Mouse (Mus musculus): ENCODE results near the gene Gm17651. TPM values are rescaled to one million over a fixed set of nuclear protein-coding genes. Genes with fewer than 3 reads are reported as not detected.

Gm17651 gene
- not detected in 2 replicates for polyA plus RNA-seq (2012; ENCODE audit: low replicate concordance)

DNA sequence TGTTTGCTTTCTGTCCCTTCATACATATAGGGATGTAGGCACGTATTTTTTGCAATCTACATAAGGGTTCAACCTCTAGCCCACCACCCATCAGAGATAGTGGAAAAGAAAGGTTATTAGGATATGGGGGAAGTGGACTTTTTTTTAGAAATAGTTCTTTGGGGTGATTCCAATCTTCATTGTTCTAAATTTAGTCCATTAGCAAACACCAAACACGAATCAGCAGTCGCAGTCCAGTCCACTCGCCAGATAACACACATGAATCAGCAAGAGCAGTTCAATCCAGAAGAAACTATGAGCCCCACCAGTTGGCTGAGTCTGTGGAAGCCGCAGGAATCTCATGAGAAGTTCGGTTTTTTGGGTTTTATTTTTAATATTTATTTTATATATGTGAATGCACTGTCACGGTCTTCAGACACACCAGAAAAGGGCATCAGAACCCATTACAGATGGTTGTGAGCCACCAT is at the start of gene Gm17651:
Gene Gm17651, minus strand, starts transcription at position 51 of the 467 bp plus-strand sequence.

DNA sequence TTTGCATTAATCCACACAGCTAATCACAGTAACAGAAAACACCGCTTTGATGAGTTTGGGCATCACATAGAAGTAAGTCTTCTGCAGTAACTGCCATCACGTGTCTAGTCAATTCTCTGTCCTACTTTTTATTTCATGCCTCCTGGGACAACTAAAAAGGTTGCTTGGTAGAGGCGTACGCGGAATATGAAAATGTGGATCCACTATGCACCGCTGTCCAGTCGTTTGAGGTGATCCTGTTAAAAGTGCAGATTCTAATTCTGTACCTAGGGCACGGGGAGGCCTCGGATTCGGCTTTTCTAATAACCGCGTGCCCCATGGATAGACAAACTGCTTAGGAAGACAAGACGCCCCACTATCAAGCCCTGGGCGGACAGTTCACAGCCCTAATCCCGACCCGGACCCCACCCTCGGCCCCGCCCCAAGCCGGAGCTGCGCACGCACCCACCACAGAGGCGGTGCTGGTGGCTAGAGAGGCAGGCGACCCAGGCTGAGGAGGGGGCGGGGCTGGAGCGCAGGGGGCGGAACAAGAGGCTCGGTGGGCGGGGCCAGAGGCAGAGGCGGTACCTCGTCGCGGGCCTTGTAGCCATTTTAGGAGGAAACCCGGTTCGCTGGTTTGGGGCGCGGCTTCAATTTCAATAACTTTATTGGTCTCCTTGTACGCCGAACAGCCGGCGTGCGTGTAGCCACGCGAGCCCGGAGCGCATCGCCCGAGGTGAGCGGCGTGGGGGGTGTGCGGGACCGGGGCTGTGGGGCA is 16.7 kb downstream of the Gm17651 start, which contains the start of gene Prkab2:
Gene Prkab2, plus strand, starts transcription at position 539 of the 757 bp plus-strand sequence.

DNA sequence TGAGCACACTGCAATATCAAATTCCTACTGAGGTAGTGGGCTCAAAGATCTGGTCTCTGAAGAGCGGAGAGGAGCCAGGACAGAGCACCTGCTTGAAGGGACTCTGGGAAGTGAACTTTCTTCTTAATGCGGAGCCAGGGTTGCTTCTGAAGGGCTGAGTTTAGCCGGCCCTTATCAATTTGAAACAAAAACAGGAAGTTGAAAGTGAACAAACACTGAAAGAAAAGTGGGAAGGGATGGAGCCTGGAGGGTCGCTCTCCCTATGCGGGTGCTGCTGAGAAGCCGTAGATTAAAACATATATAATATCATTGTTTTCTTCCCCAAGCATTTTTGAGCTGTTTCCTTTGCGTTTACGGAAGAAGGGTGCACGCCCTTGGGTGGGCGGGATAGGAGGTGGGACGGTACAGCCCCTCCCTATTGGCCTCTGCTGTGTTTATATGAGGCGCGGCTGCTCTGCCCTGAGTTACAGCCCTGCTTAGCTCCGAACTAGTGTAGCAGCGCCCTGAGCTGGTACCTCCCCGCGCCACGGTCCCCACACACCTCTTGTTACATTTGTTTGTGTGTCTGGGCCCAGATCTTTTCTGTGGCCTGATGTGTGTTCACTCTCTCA is 46.0 kb downstream of the Gm17651 start, which contains the start of gene Fmo5:
Gene Fmo5, plus strand, starts transcription at position 414 of the 611 bp plus-strand sequence.

Other genes starting within 250 kb of the Gm17651 start
- 2.5 and 6.1 TPM in 2 replicates for gene Chd1l, start 64.5 kb downstream of the Gm17651 start, polyA plus RNA-seq (2012; ENCODE audit: low replicate concordance)
- 0.40 and 2.1 TPM in 2 replicates for gene Fmo5, start 45.9 kb downstream of the Gm17651 start, polyA plus RNA-seq (2012; ENCODE audit: low replicate concordance)
- gene Prkab2, start 16.5 kb downstream of the Gm17651 start, polyA plus RNA-seq (2012; ENCODE audit: low replicate concordance) = 2.7 and 4.5 TPM in 2 replicates
- 6.9 and 10.3 TPM in 2 replicates for gene Pde4dip, start 214.0 kb upstream of the Gm17651 start, polyA plus RNA-seq (2012; ENCODE audit: low replicate concordance)
- gene Sec22b, start 226.5 kb upstream of the Gm17651 start, polyA plus RNA-seq (2012; ENCODE audit: low replicate concordance) = 40.2 and 58.4 TPM in 2 replicates